Mouse (Mus musculus) MN1 (cell line): Measurements from ENCODE around the gene Isg20l2.
"Not testable (repeated sequence)": the region's sequence is repeated elsewhere in the genome, so short reads cannot be mapped to it uniquely, and the experiment has no call there.

ENCODE experiments used
- DNase-seq: peaks from one replicate; pipeline ENCODE4 v3.0.0-alpha.2; 2016; ENCODE audit warnings: low spot score

Isg20l2 gene

GRCm38 (mm10) chr3:87930078-87930795 is at the start of gene Isg20l2, which contains the start of gene Rrnad1:
Gene Isg20l2 (plus strand): TSS chr3:87930314.
Gene Rrnad1 (minus strand): TSS chr3:87930717.
- peak; percentile 98 for DNase-seq

DNA sequence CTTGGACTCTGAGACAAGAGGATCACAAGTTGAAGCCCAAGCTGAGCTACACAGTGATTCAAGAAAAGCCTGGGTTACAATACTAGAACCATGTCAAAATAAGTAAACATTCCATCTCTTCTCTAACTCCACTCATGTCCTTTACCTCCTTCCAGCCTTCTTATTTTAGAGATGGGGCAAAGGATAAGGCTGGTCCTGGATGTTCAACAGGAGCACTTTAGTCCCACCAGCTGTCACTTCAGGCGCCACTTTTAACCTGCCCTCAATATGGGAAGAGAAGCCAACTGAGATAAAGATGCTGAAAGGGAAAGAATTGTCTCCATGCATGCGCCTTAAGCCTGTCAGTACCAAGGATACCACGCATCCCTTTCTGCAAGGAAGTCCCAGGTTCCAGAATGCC is 45.8 kb upstream of the Isg20l2 start:
- no peak for DNase-seq

- DNase-seq = peak; percentile 57
These were observed 45.3 kb upstream of the Isg20l2 start for GRCm38 (mm10) chr3:87884708-87885251.

GRCm38 (mm10) chr3:87885281-87886003 is 44.7 kb upstream of the Isg20l2 start, which contains the start of gene Prcc:
Gene Prcc (minus strand): TSS chr3:87885608.
- DNase-seq = peak; percentile 99

DNA sequence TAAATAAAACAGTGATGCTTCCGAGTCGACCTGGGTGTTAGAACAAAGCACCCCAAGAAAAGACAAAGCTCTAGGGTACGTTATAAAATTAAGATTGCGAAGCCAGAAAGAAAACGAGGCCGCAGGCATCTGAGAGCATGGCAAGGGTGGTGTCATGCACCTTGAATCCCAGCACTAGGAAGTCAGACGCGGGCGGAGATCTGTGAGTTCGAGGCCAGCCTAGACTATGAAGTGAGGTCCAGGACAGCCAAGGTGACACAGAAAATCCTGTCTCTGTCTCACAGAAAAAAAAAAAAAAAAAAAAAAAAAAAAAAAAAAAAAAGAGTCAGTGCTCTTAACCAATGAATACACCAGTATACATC is 44.1 kb upstream of the Isg20l2 start:
- no peak for DNase-seq

DNA sequence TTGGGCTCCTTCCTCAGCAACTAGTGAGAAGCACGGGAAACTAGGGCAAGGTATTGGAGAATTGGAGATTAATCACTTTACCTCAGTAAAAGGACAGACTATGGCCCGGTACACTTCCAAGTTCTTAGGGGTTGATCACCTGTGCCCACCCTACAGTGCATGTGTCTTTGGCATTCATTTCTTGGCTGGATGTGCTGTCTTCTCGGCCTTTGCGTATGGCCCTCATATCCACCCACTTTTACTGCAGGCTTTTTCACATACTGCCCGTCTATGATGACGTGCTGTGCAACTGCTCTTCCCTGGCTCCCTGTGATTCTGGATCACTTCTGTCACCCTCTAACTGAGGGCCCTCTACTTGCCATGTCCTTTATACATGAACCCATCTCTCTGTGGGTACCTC is 43.7 kb upstream of the Isg20l2 start:
- no peak for DNase-seq

GRCm38 (mm10) chr3:87887400-87887799 is 42.7 kb upstream of the Isg20l2 start:
- DNase-seq = not testable (repeated sequence)

DNA sequence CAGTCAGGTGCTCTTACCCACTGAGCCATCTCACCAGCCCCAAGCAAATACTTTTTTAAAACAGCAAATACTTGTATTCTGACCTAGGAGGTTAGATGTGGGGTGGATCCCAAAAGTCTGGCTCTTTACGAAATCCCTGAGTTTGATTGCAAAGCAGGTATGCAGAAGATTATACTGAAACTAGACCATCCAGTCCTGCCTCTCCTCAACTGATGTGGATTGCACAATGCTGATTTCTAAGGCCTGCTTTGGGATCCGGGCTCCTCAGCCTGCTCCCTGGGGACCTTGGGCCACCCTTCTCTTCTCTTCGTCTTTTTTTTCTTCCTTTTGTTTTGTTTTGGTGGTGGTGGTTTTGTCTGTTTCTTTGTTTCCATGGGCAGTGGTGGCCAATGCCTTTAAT is 38.6 kb upstream of the Isg20l2 start:
- no peak for DNase-seq

DNA sequence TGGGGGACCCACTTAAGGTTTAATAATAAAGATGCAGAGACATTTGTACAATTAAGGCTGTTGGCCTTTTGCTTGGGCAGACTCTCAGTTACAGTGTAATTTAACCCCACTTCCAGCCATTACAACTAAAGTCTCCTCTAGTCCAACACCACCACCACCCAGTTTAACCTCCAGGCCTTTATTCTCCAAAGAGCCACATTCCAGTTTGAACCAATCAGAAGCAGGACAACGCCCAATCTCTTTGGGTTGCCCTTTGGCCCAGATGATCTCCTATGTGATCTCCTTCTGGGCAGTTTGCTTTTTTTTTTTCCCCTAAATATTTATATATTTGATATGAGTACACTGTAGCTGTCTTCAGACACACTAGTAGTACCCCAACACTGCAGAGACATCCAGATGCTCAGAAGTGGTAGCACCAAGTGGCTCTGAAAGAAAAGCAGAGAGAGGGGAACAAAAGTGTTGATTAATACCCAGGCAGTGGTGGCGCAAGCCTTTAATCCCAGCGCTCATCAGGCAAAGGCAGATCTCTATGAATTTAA is 36.7 kb upstream of the Isg20l2 start:
- no peak for DNase-seq

DNA sequence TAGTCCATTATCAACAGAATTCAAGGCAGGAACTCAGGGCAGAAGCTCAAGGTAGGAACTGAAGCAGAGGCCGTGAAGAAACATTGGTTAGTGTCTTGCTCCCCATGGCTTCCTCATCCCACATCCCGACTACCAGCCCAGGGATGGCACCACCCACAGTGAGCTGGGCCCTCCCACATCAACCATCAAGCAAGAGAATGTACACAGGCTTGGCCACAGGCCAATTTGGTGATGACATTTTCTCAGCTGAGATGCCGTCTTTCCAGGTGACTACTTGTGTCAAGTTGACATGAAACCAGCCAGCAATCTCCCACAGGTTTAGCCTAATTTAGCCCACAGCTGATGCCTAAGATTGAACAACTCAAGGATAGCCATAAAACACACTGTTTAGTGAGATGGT is 30.8 kb upstream of the Isg20l2 start:
- no peak for DNase-seq

GRCm38 (mm10) chr3:87899776-87900175 is 30.3 kb upstream of the Isg20l2 start:
- no peak for DNase-seq

DNA sequence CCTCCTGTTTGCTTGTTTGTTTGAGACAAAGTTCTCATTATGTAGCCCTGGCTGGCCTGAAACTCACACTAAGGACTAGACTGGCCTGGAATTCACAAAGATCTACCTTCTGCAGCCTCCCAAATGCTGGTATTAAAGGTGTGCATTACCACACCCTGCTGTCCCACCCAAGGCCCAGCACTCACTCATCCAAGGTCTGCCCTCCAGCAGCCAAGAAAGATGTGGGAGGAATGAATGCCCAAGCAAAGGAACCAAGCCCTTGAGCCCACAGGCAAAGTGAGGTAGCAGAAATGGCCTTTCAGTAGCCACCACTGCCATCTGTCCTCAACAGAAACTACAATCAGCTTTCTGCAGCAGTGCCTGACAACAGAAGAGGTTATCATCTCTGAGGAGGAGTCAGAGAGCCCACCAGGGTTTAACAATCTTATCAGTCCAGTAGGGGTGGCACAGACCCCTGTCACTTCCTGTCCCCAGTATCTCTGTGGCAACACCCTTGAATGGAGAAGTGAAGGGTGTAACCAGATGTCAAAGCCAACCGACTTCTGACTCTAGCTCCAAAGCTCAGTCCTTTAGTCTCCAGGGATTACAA is 29.0 kb upstream of the Isg20l2 start:
- no peak for DNase-seq

DNA sequence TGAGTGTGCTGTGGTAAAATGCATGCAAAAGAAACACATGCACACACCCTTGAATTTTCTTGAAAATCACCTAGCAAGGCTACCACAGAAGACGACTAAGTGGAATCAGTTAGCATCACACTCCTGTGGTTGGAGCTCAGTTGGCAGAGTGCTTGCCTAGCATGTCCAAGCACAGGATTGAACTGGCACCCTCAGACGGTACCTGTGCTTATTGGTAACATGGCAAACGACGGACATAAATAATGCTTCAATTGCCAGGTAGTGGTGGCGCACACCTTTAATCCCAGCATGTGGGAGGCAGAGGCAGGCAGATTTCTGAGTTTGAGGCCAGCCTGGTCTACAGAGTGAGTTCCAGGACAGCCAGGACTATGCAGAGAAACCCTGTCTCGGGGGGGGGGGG is 28.2 kb upstream of the Isg20l2 start:
- not testable (repeated sequence) for DNase-seq

DNA sequence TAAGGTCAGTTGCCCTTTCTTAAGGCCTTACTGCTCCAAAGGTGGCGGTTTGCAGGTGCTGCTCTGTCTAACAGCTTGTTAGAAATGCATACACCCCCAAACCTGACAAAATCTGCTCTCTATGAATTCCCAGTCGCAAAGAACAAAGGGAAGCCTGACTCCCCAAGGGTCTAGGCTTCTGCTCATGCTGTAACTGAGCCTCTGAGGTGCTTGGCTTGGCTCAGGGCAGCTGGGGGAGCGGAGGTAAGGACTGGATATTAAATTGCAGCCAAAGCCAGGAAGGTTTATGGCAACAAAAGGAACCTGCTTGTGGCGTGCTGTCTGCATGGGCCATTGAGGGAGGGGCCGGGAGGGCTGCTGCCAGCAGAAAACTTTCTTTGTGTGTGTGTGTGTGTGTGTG is 26.3 kb upstream of the Isg20l2 start:
- DNase-seq = no peak

- peak; percentile 99 for DNase-seq
These were observed 24.1 kb upstream of the Isg20l2 start, which contains the start of gene Hdgf for GRCm38 (mm10) chr3:87905880-87906485. Gene Hdgf (plus strand): TSS chr3:87906321.

- DNase-seq = peak; percentile 58
These were observed 23.5 kb upstream of the Isg20l2 start for GRCm38 (mm10) chr3:87906601-87906980.

- DNase-seq = peak; percentile 58
These were observed 22.9 kb upstream of the Isg20l2 start for GRCm38 (mm10) chr3:87906981-87907857.

GRCm38 (mm10) chr3:87907906-87908305 is 22.2 kb upstream of the Isg20l2 start:
- no peak for DNase-seq

- no peak for DNase-seq
These were observed 20.7 kb upstream of the Isg20l2 start for GRCm38 (mm10) chr3:87909381-87909780.

- peak; percentile 61 for DNase-seq
These were observed 20.2 kb upstream of the Isg20l2 start for GRCm38 (mm10) chr3:87909874-87910273.

DNA sequence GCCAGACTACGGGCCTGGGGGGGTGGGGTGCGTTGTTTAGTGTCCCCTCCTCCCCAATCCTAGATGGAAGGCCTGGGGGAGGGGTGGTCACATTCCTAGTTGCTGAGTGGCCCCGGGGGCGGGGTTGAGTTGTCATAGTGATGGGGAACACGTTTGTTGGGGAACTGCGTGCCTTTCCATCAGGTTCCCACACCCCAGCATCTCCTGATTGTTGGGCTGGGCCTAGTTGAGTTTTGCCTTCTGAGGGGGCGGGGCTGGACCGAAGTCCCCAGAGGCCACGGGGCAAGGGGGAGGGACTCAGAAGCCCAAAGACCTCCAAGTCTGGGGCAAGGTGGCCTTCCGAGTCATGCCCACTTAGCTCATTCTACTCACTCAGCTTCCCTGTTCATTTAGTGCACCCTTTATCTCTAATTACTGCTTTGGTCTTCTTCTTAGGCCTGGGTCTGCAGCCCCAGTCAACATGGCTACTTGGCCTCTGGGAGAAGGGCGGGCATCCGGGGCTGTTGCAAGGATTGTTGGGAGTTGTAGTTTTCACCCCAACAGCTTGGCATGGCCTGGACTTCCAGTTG is 19.5 kb upstream of the Isg20l2 start:
- peak; percentile 89 for DNase-seq
